In genomic region chr5:133113183-133113582, GRCm38 (mm10) we compare ENCODE assay signal across 29 mouse cellular contexts.
DNase-seq lines count a peak whose midpoint lies in the region; ATAC-seq and TF ChIP-seq lines count a peak whose summit lies in the region.
"Had no signal": no experiment of that assay in that cellular context is flagged by ENCODE, and none has a peak within 500 bp of the region (broad histone marks: within the 10 kb centered on the region; RNA-seq: fewer than 3 reads in every experiment).

No protein-coding gene starts in this region.

- H3K36me3 ChIP-seq in intestine, embryonic 15.5 days = no peaks in the 10 kb centered on the region
- no peaks in the 10 kb centered on the region for H3K36me3 ChIP-seq in thymus, adult 2 months (ENCODE audit: control insufficient read depth, insufficient read depth, low read length)
- no peaks in the 10 kb centered on the region for H3K36me3 ChIP-seq in forebrain, embryonic 13.5 days (ENCODE audit: poor library complexity, severe bottlenecking)
- H3K36me3 ChIP-seq: embryonic facial prominence, embryonic 10.5 days; embryonic facial prominence, embryonic 13.5 days; forebrain, embryonic 10.5 days; G1E; heart, embryonic 12.5 days; heart, embryonic 15.5 days; hindbrain, embryonic 10.5 days; hindbrain, embryonic 13.5 days had no signal

- no peaks in the 10 kb centered on the region for H3K9me3 ChIP-seq in intestine, embryonic 15.5 days
- no peaks in the 10 kb centered on the region for H3K9me3 ChIP-seq in forebrain, embryonic 13.5 days (replicated peaks)
- H3K9me3 ChIP-seq: embryonic facial prominence, embryonic 10.5 days; embryonic facial prominence, embryonic 13.5 days; forebrain, embryonic 10.5 days; heart, embryonic 12.5 days; heart, embryonic 15.5 days; hindbrain, embryonic 10.5 days; hindbrain, embryonic 13.5 days had no signal

- no peaks in the 10 kb centered on the region for H3K27me3 ChIP-seq in intestine, embryonic 15.5 days (replicated peaks)
- H3K27me3 ChIP-seq in thymus, adult 2 months (ENCODE audit: control insufficient read depth, insufficient read depth, low read length) = no peaks in the 10 kb centered on the region
- no peaks in the 10 kb centered on the region for H3K27me3 ChIP-seq in forebrain, embryonic 13.5 days
- H3K27me3 ChIP-seq: embryonic facial prominence, embryonic 13.5 days; heart, embryonic 12.5 days; heart, embryonic 15.5 days; Patski had no signal

- TF ChIP-seq CTCF in thymus, adult 2 months (IDR thresholded peaks at IDR 0.05; ENCODE audit: borderline replicate concordance, control insufficient read depth, extremely low read depth, insufficient read depth, low read length, poor library complexity) = no peak

- TF ChIP-seq POLR2A in thymus, adult 2 months (IDR thresholded peaks at IDR 0.05; ENCODE audit: control insufficient read depth, extremely low read depth, insufficient read depth, low read length, poor library complexity) = no peak

- no peak overlapping the region for H3K4me3 ChIP-seq in intestine, embryonic 15.5 days (replicated peaks)
- no peak overlapping the region for H3K4me3 ChIP-seq in thymus, adult 2 months (ENCODE audit: control insufficient read depth, insufficient read depth, low read length)
- H3K4me3 ChIP-seq in forebrain, embryonic 13.5 days = no peak overlapping the region
- H3K4me3 ChIP-seq: embryonic facial prominence, embryonic 10.5 days; embryonic facial prominence, embryonic 13.5 days; erythroblast, embryonic 14.5 days; forebrain, embryonic 10.5 days; heart, embryonic 12.5 days; heart, embryonic 15.5 days; hindbrain, embryonic 10.5 days; hindbrain, embryonic 13.5 days had no signal

- 55% methylated on average over 2 of the region's 2 CpGs for WGBS in intestine, embryonic 15.5 days
- WGBS in large intestine, adult 2 months = 32% methylated on average over 2 of the region's 2 CpGs
- WGBS in thymus, adult 2 months = 85% methylated on average over 2 of the region's 2 CpGs
- WGBS in forebrain, embryonic 13.5 days = 97% methylated on average over 2 of the region's 2 CpGs

- peak; percentile 78 for ATAC-seq in intestine, embryonic 15.5 days
- ATAC-seq in forebrain, embryonic 13.5 days = no peak
- ATAC-seq: forebrain, embryonic 14.5 days; forebrain, postnatal 0 days; hindbrain, embryonic 16.5 days; Patski had no signal

- peak; percentile 2 for DNase-seq in heart, adult 11 months
- DNase-seq in heart, adult 9 months (ENCODE audit: low spot score in 2 of 2) = no peak
- peak; percentile 21 for DNase-seq in large intestine, adult 2 months (ENCODE audit: low read depth, low spot score)
- no peak for DNase-seq in thymus, adult 2 months
- DNase-seq: adrenal gland, postnatal 10 days; cerebellum, adult 11 months; cerebellum, adult 2 months; cerebellum, postnatal 10 days; cerebellum, postnatal 36 days; embryo, embryonic 11 days; forebrain, postnatal 0 days; gastrocnemius, postnatal 25 days; heart, postnatal 10 days; heart, postnatal 36 days; kidney, adult 18-20 months had no signal

- H3K27ac ChIP-seq in intestine, embryonic 15.5 days = no peak overlapping the region
- H3K27ac ChIP-seq in thymus, adult 2 months (ENCODE audit: control insufficient read depth, insufficient read depth, low read length) = no peak overlapping the region
- H3K27ac ChIP-seq in forebrain, embryonic 13.5 days = no peak overlapping the region
- H3K27ac ChIP-seq: embryonic facial prominence, embryonic 10.5 days; embryonic facial prominence, embryonic 13.5 days; forebrain, embryonic 10.5 days; heart, embryonic 15.5 days; hindbrain, embryonic 10.5 days; hindbrain, embryonic 13.5 days had no signal

- H3K4me1 ChIP-seq in intestine, embryonic 15.5 days (replicated peaks) = no peaks in the 10 kb centered on the region
- no peaks in the 10 kb centered on the region for H3K4me1 ChIP-seq in thymus, adult 2 months (replicated peaks; ENCODE audit: control insufficient read depth, insufficient read depth, low read length)
- no peaks in the 10 kb centered on the region for H3K4me1 ChIP-seq in forebrain, embryonic 13.5 days
- H3K4me1 ChIP-seq: embryonic facial prominence, embryonic 10.5 days; embryonic facial prominence, embryonic 13.5 days; forebrain, embryonic 10.5 days; heart, embryonic 12.5 days; heart, embryonic 15.5 days; hindbrain, embryonic 10.5 days had no signal

- H3K9ac ChIP-seq in intestine, embryonic 15.5 days = no peak overlapping the region
- H3K9ac ChIP-seq in forebrain, embryonic 13.5 days = no peak overlapping the region
- H3K9ac ChIP-seq: embryonic facial prominence, embryonic 13.5 days; forebrain, postnatal 0 days; heart, embryonic 12.5 days; heart, embryonic 15.5 days; hindbrain, embryonic 13.5 days had no signal

- H3K4me2 ChIP-seq in intestine, embryonic 15.5 days (replicated peaks) = no peak overlapping the region
- no peak overlapping the region for H3K4me2 ChIP-seq in forebrain, embryonic 13.5 days
- H3K4me2 ChIP-seq: embryonic facial prominence, embryonic 13.5 days; heart, embryonic 12.5 days; heart, embryonic 15.5 days; hindbrain, embryonic 13.5 days had no signal

Comparison
In these comparisons a context has a peak if more than half of its experiments do, and no peak if none do; other contexts are left out.
1. DNase-seq: peak in heart, adult 11 months (single experiment) and large intestine, adult 2 months (single experiment); none in heart, adult 9 months (0 of 2) and thymus, adult 2 months (single experiment).